Mouse (Mus musculus) splenic B cell, adult 2 months (primary cell): Measurements from ENCODE around the gene Dcun1d5.
A peak's percentile ranks its signal among the peaks of the same experiment; 100 is the strongest.
"Not testable (repeated sequence)": the region's sequence is repeated elsewhere in the genome, so short reads cannot be mapped to it uniquely, and the experiment has no call there.

Experiments used
- DNase-seq: peaks from one replicate; pipeline ENCODE4 v3.0.0-alpha.2; 2011; ENCODE audit warnings: low read depth, low spot score
- H3K27me3 ChIP-seq: 2 replicates; pipeline ENCODE4 v1.6.1; 2012; ENCODE audit warnings: mild to moderate bottlenecking, low read length, moderate library complexity, mixed read lengths; ENCODE audit not compliant: control insufficient read depth, poor library complexity, insufficient read depth, severe bottlenecking
- H3K36me3 ChIP-seq: 2 replicates; pipeline ENCODE4 v1.6.1; 2012; ENCODE audit warnings: mild to moderate bottlenecking, low read length, moderate library complexity, mixed read lengths; ENCODE audit not compliant: control insufficient read depth, poor library complexity, insufficient read depth, severe bottlenecking

The Dcun1d5 gene

GRCm38 (mm10) chr9:7184172-7184896 is at the start of gene Dcun1d5, which contains the start of gene Dync2h1:
Gene Dcun1d5 (plus strand): TSS chr9:7184520.
Gene Dync2h1 (minus strand): TSS chr9:7184446.
- DNase-seq = peak; percentile 95
- no peaks in the 10 kb centered on the region for H3K27me3 ChIP-seq
- no peaks in the 10 kb centered on the region for H3K36me3 ChIP-seq

- no peak for DNase-seq
- Histone ChIP-seq H3K36me3 (0 out of 2 replicates have a peak, but pooled peaks cover 1% of the 10 kb centered on the region), H3K27me3 (no peaks in the 10 kb centered on the region)
Observed at GRCm38 (mm10) chr9:7154391-7154790, 29.9 kb upstream of the Dcun1d5 start.

GRCm38 (mm10) chr9:7158605-7159004 is 25.7 kb upstream of the Dcun1d5 start:
- H3K27me3 ChIP-seq = no peaks in the 10 kb centered on the region
- H3K36me3 ChIP-seq = 0 out of 2 replicates have a peak, but pooled peaks cover 1% of the 10 kb centered on the region
- no peak for DNase-seq

- no peaks in the 10 kb centered on the region for H3K27me3 ChIP-seq
- no peak for DNase-seq
- 0 out of 2 replicates have a peak, but pooled peaks cover 1% of the 10 kb centered on the region for H3K36me3 ChIP-seq
Observed at GRCm38 (mm10) chr9:7159718-7160117, 24.6 kb upstream of the Dcun1d5 start.

- no peak for DNase-seq
- H3K36me3 ChIP-seq = 0 out of 2 replicates have a peak, but pooled peaks cover 1% of the 10 kb centered on the region
- no peaks in the 10 kb centered on the region for H3K27me3 ChIP-seq
Observed at GRCm38 (mm10) chr9:7160688-7161087, 23.6 kb upstream of the Dcun1d5 start.

GRCm38 (mm10) chr9:7167339-7167998 is 16.9 kb upstream of the Dcun1d5 start:
- no peaks in the 10 kb centered on the region for H3K27me3 ChIP-seq
- H3K36me3 ChIP-seq = no peaks in the 10 kb centered on the region
- no peak for DNase-seq

- no peak for DNase-seq
- Histone ChIP-seq H3K36me3 (no peaks in the 10 kb centered on the region), H3K27me3 (no peaks in the 10 kb centered on the region)
Observed at GRCm38 (mm10) chr9:7173756-7174155, 10.6 kb upstream of the Dcun1d5 start.

- DNase-seq = peak; percentile 91
- H3K27me3 ChIP-seq = no peaks in the 10 kb centered on the region
- no peaks in the 10 kb centered on the region for H3K36me3 ChIP-seq
Observed at GRCm38 (mm10) chr9:7176618-7177610, 7.4 kb upstream of the Dcun1d5 start.

- DNase-seq = no peak
- H3K27me3 ChIP-seq = no peaks in the 10 kb centered on the region
- H3K36me3 ChIP-seq = no peaks in the 10 kb centered on the region
Observed at GRCm38 (mm10) chr9:7184897-7185291, 574 bp downstream of the Dcun1d5 start.

GRCm38 (mm10) chr9:7190694-7191093 is 6.4 kb downstream of the Dcun1d5 start:
- not testable (repeated sequence) for DNase-seq

GRCm38 (mm10) chr9:7216240-7216639 is 31.9 kb downstream of the Dcun1d5 start:
- DNase-seq = peak; percentile 60
- no peaks in the 10 kb centered on the region for H3K27me3 ChIP-seq
- H3K36me3 ChIP-seq = 0 out of 2 replicates have a peak, but pooled peaks cover 2% of the 10 kb centered on the region

More at GRCm38 (mm10) chr9:7190694-7191093, 6.4 kb downstream of the Dcun1d5 start:
- not testable (repeated sequence) for H3K27me3 ChIP-seq, H3K36me3 ChIP-seq

- peak; percentile 32 for DNase-seq
- H3K27me3 ChIP-seq = no peaks in the 10 kb centered on the region
- H3K36me3 ChIP-seq = 0 out of 2 replicates have a peak, but pooled peaks cover 2% of the 10 kb centered on the region
Observed at GRCm38 (mm10) chr9:7221024-7221423, 36.7 kb downstream of the Dcun1d5 start.

GRCm38 (mm10) chr9:7221460-7221859 is 37.1 kb downstream of the Dcun1d5 start:
- Histone ChIP-seq H3K36me3 (0 out of 2 replicates have a peak, but pooled peaks cover 2% of the 10 kb centered on the region), H3K27me3 (no peaks in the 10 kb centered on the region)
- peak; percentile 45 for DNase-seq

GRCm38 (mm10) chr9:7238619-7239018 is 54.3 kb downstream of the Dcun1d5 start:
- H3K36me3 ChIP-seq = no peaks in the 10 kb centered on the region
- DNase-seq = no peak
- no peaks in the 10 kb centered on the region for H3K27me3 ChIP-seq
